Mouse (Mus musculus): ENCODE results near the gene Ube2c.

GRCm38 (mm10) chr2:164748991-164749390 is 20.7 kb upstream of the Ube2c start:
- TF ChIP-seq POLR2A (IDR thresholded peaks at IDR 0.05; ENCODE audit: borderline replicate concordance, extremely low read depth, insufficient read depth, insufficient read length, poor library complexity, severe bottlenecking) (no peak), CTCF (IDR thresholded peaks at IDR 0.05; ENCODE audit: borderline replicate concordance, extremely low read depth, insufficient read depth, insufficient read length) (no peak)

Measured in brain, embryonic 14.5 days (tissue).